Mouse (Mus musculus) thymus, adult 2 months (tissue): ENCODE measurements around the gene Acvrl1.

ENCODE experiments used
- CTCF ChIP-seq: fragments of 200-500 bp; IDR thresholded peaks from 2 replicates; pipeline ENCODE4 v1.5.1; 2012; ENCODE audit warnings: mild to moderate bottlenecking, control low read depth, low read length, moderate library complexity, borderline replicate concordance; ENCODE audit not compliant: control insufficient read depth, poor library complexity, insufficient read depth; ENCODE audit errors: extremely low read depth
- POLR2A ChIP-seq: fragments of 200-500 bp; IDR thresholded peaks from 2 replicates; pipeline ENCODE4 v1.6.1; 2012; ENCODE audit warnings: mild to moderate bottlenecking, low read length, control low read depth, moderate library complexity; ENCODE audit not compliant: control insufficient read depth, poor library complexity, insufficient read depth; ENCODE audit errors: extremely low read depth

- TF ChIP-seq CTCF, result no peak
- no peak for TF ChIP-seq POLR2A
These were observed 41.9 kb upstream of the Acvrl1 start for GRCm38 (mm10) chr15:101086451-101086850.
